Mouse (Mus musculus): ENCODE measurements around the gene Vopp1. TPM values are rescaled to one million over a fixed set of nuclear protein-coding genes. Genes with fewer than 3 reads are reported as not detected.
"Not testable (repeated sequence)": the region's sequence is repeated elsewhere in the genome, so short reads cannot be mapped to it uniquely, and the experiment has no call there.

The Vopp1 gene
- polyA plus RNA-seq, 1 experiment = 12.5 TPM

GRCm38 (mm10) chr6:57798986-57799385 lies 26.0 kb downstream of the Vopp1 start:
- TF ChIP-seq POLR2A (IDR thresholded peaks at IDR 0.05; ENCODE audit: low read depth, low read length) (no peak), CTCF (IDR thresholded peaks at IDR 0.05; ENCODE audit: extremely low read depth, insufficient read length, insufficient replicate concordance, low read depth, low read length) (no peak)
- Histone ChIP-seq H3K4me1 (ENCODE audit: control insufficient read depth, insufficient read depth, insufficient read length, low read length) (no peaks in the 10 kb centered on the region), H3K4me3 (ENCODE audit: low read depth, low read length) (no peak overlapping the region), H3K27ac (ENCODE audit: insufficient read depth, low read depth, low read length) (no peak overlapping the region), H3K27me3 (ENCODE audit: control insufficient read depth, insufficient read depth, low read length) (no peaks in the 10 kb centered on the region), H3K36me3 (ENCODE audit: control insufficient read depth, insufficient read depth, low read length) (peaks cover 1% of the 10 kb centered on the region; the same call in 1 of the 2 replicates)
- 93% methylated on average over 1 of the region's 1 CpGs for WGBS

DNA sequence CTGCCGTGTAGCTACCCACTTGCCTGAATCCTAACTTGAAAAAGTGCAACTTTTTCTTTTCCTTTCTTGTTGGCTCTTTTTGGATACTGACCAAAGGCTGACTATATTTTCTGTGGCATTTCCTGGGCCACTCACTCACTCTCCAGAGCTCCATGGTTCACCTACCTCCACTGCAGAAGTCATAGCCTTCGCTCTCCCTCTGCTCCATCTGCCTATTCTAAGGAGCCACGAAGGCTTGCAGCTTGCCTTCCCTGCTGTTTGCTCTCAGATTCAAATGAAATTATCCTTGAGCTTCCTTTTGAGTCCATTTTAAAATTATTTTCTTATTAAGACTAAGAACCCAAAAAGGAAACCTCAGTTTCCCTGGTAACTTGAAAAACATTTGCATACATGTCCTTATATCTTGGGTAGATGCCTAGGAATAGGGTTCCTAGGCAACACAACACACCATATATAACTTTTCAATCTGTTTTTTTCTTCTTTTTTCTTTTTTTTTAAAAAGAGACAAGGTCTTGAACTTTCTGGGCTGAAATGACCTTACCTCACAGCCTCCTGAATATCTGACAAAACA lies 28.0 kb downstream of the Vopp1 start:
- WGBS = 91% methylated on average over 3 of the region's 3 CpGs

DNA sequence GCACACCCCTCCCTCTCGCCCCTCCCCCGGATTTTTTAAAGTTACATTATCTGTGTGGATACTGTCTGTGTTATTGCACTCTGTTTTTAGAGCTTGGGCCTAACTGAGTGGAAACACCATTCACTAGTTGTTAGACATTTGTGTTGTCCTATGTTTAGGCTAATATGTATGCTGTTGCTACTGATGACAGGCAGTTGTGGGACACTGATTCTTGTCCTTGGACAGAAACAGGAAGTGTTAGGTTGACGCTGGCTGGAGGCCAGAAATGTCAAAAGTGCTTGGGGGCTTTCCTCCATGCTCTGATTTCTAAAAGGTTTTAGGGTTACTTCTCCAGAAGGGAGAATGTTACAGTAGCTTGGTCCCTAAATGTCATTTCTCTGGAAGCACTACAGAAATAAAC lies 29.1 kb downstream of the Vopp1 start:
- no peaks in the 10 kb centered on the region for H3K27me3 ChIP-seq (ENCODE audit: control insufficient read depth, insufficient read depth, low read length)
- TF ChIP-seq POLR2A (IDR thresholded peaks at IDR 0.05; ENCODE audit: low read depth, low read length) = no peak
- no peak for TF ChIP-seq CTCF (IDR thresholded peaks at IDR 0.05; ENCODE audit: extremely low read depth, insufficient read length, insufficient replicate concordance, low read depth, low read length)
- H3K27ac ChIP-seq (ENCODE audit: insufficient read depth, low read depth, low read length) = no peak overlapping the region
- peaks cover 1% of the 10 kb centered on the region; the same call in 1 of the 2 replicates for H3K36me3 ChIP-seq (ENCODE audit: control insufficient read depth, insufficient read depth, low read length)
- 62% methylated on average over 3 of the region's 3 CpGs for WGBS
- H3K4me3 ChIP-seq (ENCODE audit: low read depth, low read length) = no peak overlapping the region
- no peaks in the 10 kb centered on the region for H3K4me1 ChIP-seq (ENCODE audit: control insufficient read depth, insufficient read depth, insufficient read length, low read length)

More for the DNA sequence above, 28.0 kb downstream of the Vopp1 start:
- Histone ChIP-seq H3K4me1 (ENCODE audit: control insufficient read depth, insufficient read depth, insufficient read length, low read length) (no peaks in the 10 kb centered on the region), H3K4me3 (ENCODE audit: low read depth, low read length) (no peak overlapping the region), H3K27ac (ENCODE audit: insufficient read depth, low read depth, low read length) (no peak overlapping the region), H3K36me3 (ENCODE audit: control insufficient read depth, insufficient read depth, low read length) (peaks cover 1% of the 10 kb centered on the region; the same call in 1 of the 2 replicates), H3K27me3 (ENCODE audit: control insufficient read depth, insufficient read depth, low read length) (no peaks in the 10 kb centered on the region)
- TF ChIP-seq POLR2A (IDR thresholded peaks at IDR 0.05; ENCODE audit: low read depth, low read length) (no peak), CTCF (IDR thresholded peaks at IDR 0.05; ENCODE audit: extremely low read depth, insufficient read length, insufficient replicate concordance, low read depth, low read length) (no peak)

DNA sequence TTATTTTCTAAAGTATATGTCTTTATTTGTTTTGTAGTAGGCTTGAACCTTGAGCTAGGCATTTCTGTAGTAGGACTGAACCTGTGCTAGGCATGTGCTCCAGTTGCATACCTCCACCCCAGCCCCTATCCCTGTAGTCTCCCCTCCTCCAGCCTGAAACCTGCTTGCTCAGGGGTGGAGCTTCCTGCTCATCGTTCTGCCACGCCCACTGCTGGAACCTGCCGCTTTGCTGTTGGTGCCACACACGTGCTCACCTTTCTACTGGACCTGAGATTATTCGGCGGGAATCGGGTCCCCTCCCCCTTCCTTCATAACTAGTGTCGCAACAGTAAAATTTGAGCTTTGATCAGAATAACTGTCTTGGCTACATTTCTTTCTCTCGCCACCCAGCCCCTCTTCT lies 32.1 kb downstream of the Vopp1 start:
- WGBS = 38% methylated on average over 9 of the region's 9 CpGs
- H3K4me3 ChIP-seq (ENCODE audit: low read depth, low read length) = not testable (repeated sequence)

DNA sequence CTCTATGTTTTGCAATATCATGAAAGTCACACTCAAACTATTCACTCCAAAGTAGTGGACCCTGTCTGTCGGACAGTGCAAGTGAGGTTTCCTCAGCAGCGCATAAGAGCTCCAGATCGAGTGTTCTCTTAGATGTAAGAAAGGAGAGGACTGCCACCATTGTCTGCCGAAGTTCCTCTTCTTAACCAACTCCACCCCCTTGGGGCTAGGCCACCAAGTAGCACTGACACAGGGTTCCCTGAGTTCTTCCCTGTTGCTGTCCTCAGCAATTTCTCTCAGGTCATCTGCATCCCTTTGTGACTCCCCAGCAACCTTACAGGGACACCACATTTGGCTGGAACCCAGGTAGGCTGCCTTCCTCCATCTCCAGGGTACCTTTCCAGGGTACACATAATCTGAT lies 34.4 kb downstream of the Vopp1 start:
- 80% methylated on average over 4 of the region's 4 CpGs for WGBS
- no peak overlapping the region for H3K27ac ChIP-seq (ENCODE audit: insufficient read depth, low read depth, low read length)
- TF ChIP-seq POLR2A (IDR thresholded peaks at IDR 0.05; ENCODE audit: low read depth, low read length) (no peak), CTCF (IDR thresholded peaks at IDR 0.05; ENCODE audit: extremely low read depth, insufficient read length, insufficient replicate concordance, low read depth, low read length) (no peak)
- no peaks in the 10 kb centered on the region for H3K4me1 ChIP-seq (ENCODE audit: control insufficient read depth, insufficient read depth, insufficient read length, low read length)
- H3K4me3 ChIP-seq (ENCODE audit: low read depth, low read length) = no peak overlapping the region
- peaks cover 5% of the 10 kb centered on the region for H3K36me3 ChIP-seq (ENCODE audit: control insufficient read depth, insufficient read depth, low read length)
- H3K27me3 ChIP-seq (ENCODE audit: control insufficient read depth, insufficient read depth, low read length) = no peaks in the 10 kb centered on the region

More for the DNA sequence above, 32.1 kb downstream of the Vopp1 start:
- not testable (repeated sequence) for H3K36me3 ChIP-seq (ENCODE audit: control insufficient read depth, insufficient read depth, low read length); H3K4me1 ChIP-seq (ENCODE audit: control insufficient read depth, insufficient read depth, insufficient read length, low read length); H3K27me3 ChIP-seq (ENCODE audit: control insufficient read depth, insufficient read depth, low read length); H3K27ac ChIP-seq (ENCODE audit: insufficient read depth, low read depth, low read length)

DNA sequence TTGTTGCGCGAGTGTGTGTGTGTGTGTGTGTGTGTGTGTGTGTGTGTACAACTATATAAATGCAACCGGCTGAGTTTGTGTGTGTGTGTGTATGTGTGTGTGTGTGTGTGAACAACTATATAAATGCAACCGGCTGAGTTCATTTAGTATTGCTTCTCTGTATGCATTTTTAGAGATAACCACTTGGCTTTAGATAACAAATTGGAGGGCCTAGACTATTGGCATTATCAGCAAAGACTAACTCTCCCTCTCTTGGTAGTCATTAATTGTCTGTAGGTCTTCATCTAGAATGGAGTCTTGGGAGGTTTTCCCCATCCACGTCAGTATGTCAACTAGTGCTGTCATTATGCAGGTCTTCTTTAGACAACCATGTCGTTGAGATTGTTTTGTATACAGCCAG lies 37.6 kb downstream of the Vopp1 start:
- Histone ChIP-seq H3K36me3 (ENCODE audit: control insufficient read depth, insufficient read depth, low read length) (peaks cover 5% of the 10 kb centered on the region), H3K27me3 (ENCODE audit: control insufficient read depth, insufficient read depth, low read length) (no peaks in the 10 kb centered on the region), H3K27ac (ENCODE audit: insufficient read depth, low read depth, low read length) (no peak overlapping the region), H3K4me1 (ENCODE audit: control insufficient read depth, insufficient read depth, insufficient read length, low read length) (no peaks in the 10 kb centered on the region), H3K4me3 (ENCODE audit: low read depth, low read length) (no peak overlapping the region)
- TF ChIP-seq POLR2A (IDR thresholded peaks at IDR 0.05; ENCODE audit: low read depth, low read length) = no peak
- TF ChIP-seq CTCF (IDR thresholded peaks at IDR 0.05; ENCODE audit: extremely low read depth, insufficient read length, insufficient replicate concordance, low read depth, low read length) = no peak
- WGBS = 90% methylated on average over 6 of the region's 6 CpGs

- no peak overlapping the region for H3K27ac ChIP-seq (ENCODE audit: insufficient read depth, low read depth, low read length)
- H3K4me3 ChIP-seq (ENCODE audit: low read depth, low read length) = no peak overlapping the region
- H3K27me3 ChIP-seq (ENCODE audit: control insufficient read depth, insufficient read depth, low read length) = no peaks in the 10 kb centered on the region
- 91% methylated on average over 1 of the region's 1 CpGs for WGBS
- peaks cover 5% of the 10 kb centered on the region for H3K36me3 ChIP-seq (ENCODE audit: control insufficient read depth, insufficient read depth, low read length)
- peaks cover 4% of the 10 kb centered on the region; the same call in 1 of the 2 replicates for H3K4me1 ChIP-seq (ENCODE audit: control insufficient read depth, insufficient read depth, insufficient read length, low read length)
- TF ChIP-seq POLR2A (IDR thresholded peaks at IDR 0.05; ENCODE audit: low read depth, low read length) (no peak), CTCF (IDR thresholded peaks at IDR 0.05; ENCODE audit: extremely low read depth, insufficient read length, insufficient replicate concordance, low read depth, low read length) (no peak)
Measured at GRCm38 (mm10) chr6:57784251-57784650, 40.7 kb downstream of the Vopp1 start.
